In the genomic region with DNA sequence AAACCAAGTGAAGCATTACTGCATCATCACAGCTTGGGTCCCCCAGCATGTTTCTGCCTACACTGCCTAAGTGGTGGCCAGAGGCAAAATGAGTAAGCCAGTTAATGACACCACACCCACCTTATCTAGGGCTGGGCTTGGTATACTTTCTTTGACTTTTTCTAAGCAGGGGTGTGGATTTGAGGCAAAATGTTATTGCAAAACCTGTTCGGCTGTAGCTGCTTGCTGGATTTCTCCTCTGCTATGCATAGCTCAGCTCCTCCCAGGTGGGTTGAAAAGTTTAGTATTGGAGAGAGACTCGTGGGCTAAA, we compare ENCODE assay signal across 9 mouse cellular contexts. TPM values are rescaled to one million over a fixed set of nuclear protein-coding genes. Genes with fewer than 3 reads are reported as not detected.
DNase-seq lines count a peak whose midpoint lies in the region; ATAC-seq and TF ChIP-seq lines count a peak whose summit lies in the region.
"Had no signal": no experiment of that assay in that cellular context is flagged by ENCODE, and none has a peak within 500 bp of the region (broad histone marks: within the 10 kb centered on the region; RNA-seq: fewer than 3 reads in every experiment).

No protein-coding gene starts in this region.

- peaks cover 33% of the 10 kb centered on the region for H3K4me1 ChIP-seq in forebrain, embryonic 15.5 days
- H3K4me1 ChIP-seq in forebrain, embryonic 12.5 days: peaks cover 9% of the 10 kb centered on the region
- peaks cover 19% of the 10 kb centered on the region for H3K4me1 ChIP-seq in lung, embryonic 16.5 days (replicated peaks; ENCODE audit: control insufficient read depth, insufficient read depth, low read length)
- peaks cover 15% of the 10 kb centered on the region for H3K4me1 ChIP-seq in intestine, postnatal 0 days (replicated peaks; ENCODE audit: control insufficient read depth, insufficient read depth, low read length)
- H3K4me1 ChIP-seq in stomach, embryonic 15.5 days: no peaks in the 10 kb centered on the region; the same call in 1 of the 2 replicates

- 0 out of 2 replicates have a peak, but pooled peaks have one; percentile 36 for ATAC-seq in forebrain, embryonic 15.5 days (replicated peaks)
- ATAC-seq in forebrain, embryonic 12.5 days (ENCODE audit: low FRiP score): no peak
- ATAC-seq in lung, embryonic 16.5 days (ENCODE audit: low read depth): peak; percentile 77
- ATAC-seq in intestine, postnatal 0 days: peak; percentile 15; the same call in 1 of the 2 replicates
- peak; percentile 92 for ATAC-seq in stomach, embryonic 15.5 days (ENCODE audit: insufficient read depth, low FRiP score, low read depth)
- ATAC-seq in megakaryocyte, adult 5-6 weeks (ENCODE audit: poor library complexity, severe bottlenecking): no peak
- ATAC-seq in inflammation-experienced regulatory T-cells, adult 6 months: no peak

- no peak overlapping the region for H3K4me2 ChIP-seq in forebrain, embryonic 15.5 days (replicated peaks)
- H3K4me2 ChIP-seq in forebrain, embryonic 12.5 days: no peak overlapping the region
- H3K4me2 ChIP-seq in lung, embryonic 16.5 days (ENCODE audit: low read depth, low read length): no peak overlapping the region
- H3K4me2 ChIP-seq in intestine, postnatal 0 days (replicated peaks; ENCODE audit: low read depth): no peak overlapping the region
- H3K4me2 ChIP-seq in stomach, embryonic 15.5 days: no peak overlapping the region

- DNase-seq in lung, postnatal 4 days: no peak

- no peak overlapping the region for H3K4me3 ChIP-seq in forebrain, embryonic 15.5 days
- no peak overlapping the region for H3K4me3 ChIP-seq in forebrain, embryonic 12.5 days (replicated peaks)
- no peak overlapping the region for H3K4me3 ChIP-seq in lung, embryonic 16.5 days (ENCODE audit: low read length)
- no peak overlapping the region for H3K4me3 ChIP-seq in intestine, postnatal 0 days (ENCODE audit: low read depth, low read length)
- no peak overlapping the region for H3K4me3 ChIP-seq in stomach, embryonic 15.5 days (replicated peaks)

- no peak for TF ChIP-seq CTCF in intestine, postnatal 0 days (IDR thresholded peaks at IDR 0.05; ENCODE audit: low read depth)

- 0 out of 2 replicates have a peak overlapping the region, but pooled peaks have one; percentile 12 for H3K27ac ChIP-seq in forebrain, embryonic 15.5 days (replicated peaks)
- H3K27ac ChIP-seq in forebrain, embryonic 12.5 days: no peak overlapping the region
- peak overlapping the region; percentile 33; the same call in 1 of the 2 replicates for H3K27ac ChIP-seq in lung, embryonic 16.5 days (ENCODE audit: low read length)
- no peak overlapping the region for H3K27ac ChIP-seq in intestine, postnatal 0 days (ENCODE audit: low read depth, low read length)
- peak overlapping the region; percentile 73 for H3K27ac ChIP-seq in stomach, embryonic 15.5 days

- H3K36me3 ChIP-seq in forebrain, embryonic 15.5 days: peaks cover 13% of the 10 kb centered on the region
- H3K36me3 ChIP-seq in forebrain, embryonic 12.5 days (replicated peaks): no peaks in the 10 kb centered on the region
- H3K36me3 ChIP-seq in lung, embryonic 16.5 days (ENCODE audit: control insufficient read depth, insufficient read depth, low read length): no peaks in the 10 kb centered on the region
- no peaks in the 10 kb centered on the region for H3K36me3 ChIP-seq in intestine, postnatal 0 days (ENCODE audit: control insufficient read depth, insufficient read depth)
- H3K36me3 ChIP-seq in stomach, embryonic 15.5 days: no peaks in the 10 kb centered on the region

- no peaks in the 10 kb centered on the region for H3K27me3 ChIP-seq in forebrain, embryonic 15.5 days
- no peaks in the 10 kb centered on the region for H3K27me3 ChIP-seq in forebrain, embryonic 12.5 days
- no peaks in the 10 kb centered on the region for H3K27me3 ChIP-seq in lung, embryonic 16.5 days (ENCODE audit: control insufficient read depth, insufficient read depth, low read depth, low read length)
- H3K27me3 ChIP-seq in intestine, postnatal 0 days (replicated peaks; ENCODE audit: control insufficient read depth, insufficient read depth, low read length): no peaks in the 10 kb centered on the region
- no peaks in the 10 kb centered on the region for H3K27me3 ChIP-seq in stomach, embryonic 15.5 days (replicated peaks)

- H3K9ac ChIP-seq in forebrain, embryonic 15.5 days (replicated peaks): no peak overlapping the region
- H3K9ac ChIP-seq in forebrain, embryonic 12.5 days: no peak overlapping the region
- no peak overlapping the region for H3K9ac ChIP-seq in lung, embryonic 16.5 days (ENCODE audit: low read length)
- H3K9ac ChIP-seq in intestine, postnatal 0 days (ENCODE audit: low read depth, low read length): no peak overlapping the region
- no peak overlapping the region for H3K9ac ChIP-seq in stomach, embryonic 15.5 days

- 70% methylated on average over 2 of the region's 2 CpGs for WGBS in forebrain, embryonic 15.5 days
- 78% methylated on average over 2 of the region's 2 CpGs for WGBS in forebrain, embryonic 12.5 days
- 39% methylated on average over 2 of the region's 2 CpGs for WGBS in lung, embryonic 16.5 days
- 33% methylated on average over 2 of the region's 2 CpGs for WGBS in intestine, postnatal 0 days
- WGBS in stomach, embryonic 15.5 days: 37% methylated on average over 2 of the region's 2 CpGs

- no peaks in the 10 kb centered on the region for H3K9me3 ChIP-seq in forebrain, embryonic 15.5 days
- H3K9me3 ChIP-seq in forebrain, embryonic 12.5 days: no peaks in the 10 kb centered on the region
- no peaks in the 10 kb centered on the region for H3K9me3 ChIP-seq in lung, embryonic 16.5 days (ENCODE audit: control insufficient read depth, low read length)
- H3K9me3 ChIP-seq in intestine, postnatal 0 days (ENCODE audit: control insufficient read depth): no peaks in the 10 kb centered on the region
- no peaks in the 10 kb centered on the region for H3K9me3 ChIP-seq in stomach, embryonic 15.5 days

RNA-seq across cellular contexts. Expression of a gene that starts 57.8 kb away (rescaled TPM):
- 72.1 and 78.3 TPM in 2 replicates for polyA plus RNA-seq in forebrain, embryonic 15.5 days (2015; fragmentation: Nextera tagmentation; extraction: Ambion mirVana)
- 34.0 and 42.6 TPM in 2 replicates for polyA plus RNA-seq in forebrain, embryonic 12.5 days (2016; fragmentation: Nextera tagmentation; extraction: Ambion mirVana)
- 10.4 and 10.6 TPM in 2 replicates for polyA plus RNA-seq in lung, embryonic 16.5 days (2015; fragmentation: Nextera tagmentation; extraction: Ambion mirVana)
- 4.1 and 4.6 TPM in 2 replicates for polyA plus RNA-seq in intestine, postnatal 0 days (2015; fragmentation: Nextera tagmentation; extraction: Ambion mirVana)
- 6.6 and 8.3 TPM in 2 replicates for polyA plus RNA-seq in stomach, embryonic 15.5 days (2015; fragmentation: Nextera tagmentation; extraction: Ambion mirVana)
- total RNA-seq in megakaryocyte, adult 5-6 weeks (2015): not detected in 2 replicates
- total RNA-seq in megakaryocyte, adult 5-6 weeks (2017): 0.18 TPM in 1 of 2 replicates, not detected in the other
- under 1 TPM in 1 of 3 experiments, not detected in 2; 0.15 TPM for polyA plus RNA-seq in inflammation-experienced regulatory T-cells, adult 6 months (2017; shearing (Covaris generic))
- total RNA-seq: monocyte, adult 5-6 weeks had no signal

Comparison
In these comparisons a context has a peak if more than half of its experiments do, and no peak if none do; other contexts are left out.
1. ATAC-seq: peak in forebrain, embryonic 15.5 days (single experiment), lung, embryonic 16.5 days (single experiment), intestine, postnatal 0 days (single experiment) and stomach, embryonic 15.5 days (single experiment); none in forebrain, embryonic 12.5 days (single experiment), megakaryocyte, adult 5-6 weeks (single experiment) and inflammation-experienced regulatory T-cells, adult 6 months (single experiment).
2. H3K27ac ChIP-seq: peak in forebrain, embryonic 15.5 days (single experiment), lung, embryonic 16.5 days (single experiment) and stomach, embryonic 15.5 days (single experiment); none in forebrain, embryonic 12.5 days (single experiment) and intestine, postnatal 0 days (single experiment).